Comparison of ENCODE assay signal across 10 mouse cellular contexts in the genomic region with DNA sequence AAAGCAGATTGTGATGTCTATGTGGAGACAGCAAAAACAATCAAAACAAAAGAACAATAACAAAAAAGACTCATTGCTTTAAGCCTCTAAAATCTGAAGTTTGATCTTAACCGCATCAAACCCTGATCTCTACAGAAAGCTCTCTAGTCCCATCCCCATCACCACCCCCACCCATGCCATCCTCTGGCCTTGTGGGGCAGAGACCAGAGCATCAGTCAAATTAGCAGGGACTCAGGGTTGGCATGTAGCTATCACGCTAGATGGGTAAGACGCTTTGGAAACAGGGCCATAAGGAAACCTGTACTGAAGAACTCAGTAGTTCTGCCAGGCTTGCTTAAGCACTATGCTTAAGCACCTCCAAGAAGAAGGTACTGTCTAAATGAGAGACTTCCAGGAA. TPM values are rescaled to one million over a fixed set of nuclear protein-coding genes. Genes with fewer than 3 reads are reported as not detected.
DNase-seq lines count a peak whose midpoint lies in the region; ATAC-seq and TF ChIP-seq lines count a peak whose summit lies in the region.
"Had no signal": no experiment of that assay in that cellular context is flagged by ENCODE, and none has a peak within 500 bp of the region (broad histone marks: within the 10 kb centered on the region; RNA-seq: fewer than 3 reads in every experiment).

No protein-coding gene starts in this region.

- intact Hi-C loops in left cerebral cortex, adult 2 months (cut with DNase I) = no loop called here

- no peak overlapping the region for H3K9ac ChIP-seq in forebrain, embryonic 11.5 days (ENCODE audit: low read length)
- no peak overlapping the region for H3K9ac ChIP-seq in forebrain, embryonic 12.5 days
- H3K9ac ChIP-seq in liver, embryonic 16.5 days (ENCODE audit: low read depth, low read length) = no peak overlapping the region

- peak overlapping the region; percentile 88; the same call in 1 of the 2 replicates for H3K4me3 ChIP-seq in forebrain, embryonic 10.5 days
- no peak overlapping the region for H3K4me3 ChIP-seq in forebrain, embryonic 11.5 days (ENCODE audit: low read depth, low read length)
- H3K4me3 ChIP-seq in left cerebral cortex, adult 2 months = peak overlapping the region; percentile 72; the same call in 1 of the 2 replicates
- no peak overlapping the region for H3K4me3 ChIP-seq in forebrain, embryonic 12.5 days (replicated peaks)
- no peak overlapping the region; the same call in 1 of the 2 replicates for H3K4me3 ChIP-seq in liver, embryonic 16.5 days (ENCODE audit: low read depth, low read length)

- H3K27ac ChIP-seq in forebrain, embryonic 10.5 days = no peak overlapping the region
- no peak overlapping the region for H3K27ac ChIP-seq in forebrain, embryonic 11.5 days (ENCODE audit: low read depth, low read length)
- peak overlapping the region; percentile 86; the same call in 1 of the 2 replicates for H3K27ac ChIP-seq in left cerebral cortex, adult 2 months
- no peak overlapping the region for H3K27ac ChIP-seq in forebrain, embryonic 12.5 days
- H3K27ac ChIP-seq in liver, embryonic 16.5 days (ENCODE audit: low read length) = no peak overlapping the region

- 91% methylated on average over 3 of the region's 3 CpGs for WGBS in forebrain, embryonic 10.5 days
- WGBS in forebrain, embryonic 11.5 days = 89% methylated on average over 3 of the region's 3 CpGs
- WGBS in forebrain, embryonic 12.5 days = 94% methylated on average over 3 of the region's 3 CpGs
- WGBS in liver, embryonic 16.5 days (ENCODE audit: insufficient replicate concordance) = 78% methylated on average over 3 of the region's 3 CpGs

- ATAC-seq in forebrain, embryonic 11.5 days (replicated peaks; ENCODE audit: low FRiP score) = no peak
- no peak for ATAC-seq in forebrain, embryonic 12.5 days (ENCODE audit: low FRiP score)
- ATAC-seq in liver, embryonic 16.5 days (ENCODE audit: low read depth) = no peak
- ATAC-seq: inflammation-experienced regulatory T-cells, adult 6 months had no signal

- peaks cover 17% of the 10 kb centered on the region for H3K27me3 ChIP-seq in forebrain, embryonic 10.5 days (ENCODE audit: poor library complexity, severe bottlenecking)
- H3K27me3 ChIP-seq in forebrain, embryonic 11.5 days (ENCODE audit: control insufficient read depth, insufficient read depth, low read length) = no peaks in the 10 kb centered on the region
- no peaks in the 10 kb centered on the region for H3K27me3 ChIP-seq in forebrain, embryonic 12.5 days
- H3K27me3 ChIP-seq in liver, embryonic 16.5 days (ENCODE audit: control insufficient read depth, insufficient read depth, low read depth, low read length) = no peaks in the 10 kb centered on the region

- no peak overlapping the region for H3K4me2 ChIP-seq in forebrain, embryonic 11.5 days (ENCODE audit: low read depth, low read length, severe bottlenecking)
- H3K4me2 ChIP-seq in forebrain, embryonic 12.5 days = peak overlapping the region; percentile 85
- H3K4me2 ChIP-seq in liver, embryonic 16.5 days (ENCODE audit: low read depth, low read length) = peak overlapping the region; percentile 19

- TF ChIP-seq CTCF in left cerebral cortex, adult 2 months (IDR thresholded peaks at IDR 0.05) = no peak

- no peak for DNase-seq in forebrain, embryonic 10.5 days (ENCODE audit: extremely low spot score, low spot score)
- DNase-seq in forebrain, embryonic 11.5 days (ENCODE audit: low spot score) = no peak
- no peak for DNase-seq in left cerebral cortex, adult 2 months (ENCODE audit: extremely low spot score in 1 of 2, low spot score in 2 of 2)
- DNase-seq in left cerebral cortex, adult 11 months (ENCODE audit: low spot score) = no peak
- DNase-seq in layer of hippocampus, adult 9-10 months (ENCODE audit: low spot score) = no peak
- DNase-seq in gastrocnemius, postnatal 4 days (ENCODE audit: low spot score in 2 of 2) = no peak
- DNase-seq: adrenal gland, postnatal 25 days had no signal

- H3K36me3 ChIP-seq in forebrain, embryonic 10.5 days (replicated peaks) = 0 out of 2 replicates have a peak, but pooled peaks cover 7% of the 10 kb centered on the region
- no peaks in the 10 kb centered on the region for H3K36me3 ChIP-seq in forebrain, embryonic 11.5 days (ENCODE audit: control insufficient read depth, insufficient read depth, low read length)
- H3K36me3 ChIP-seq in forebrain, embryonic 12.5 days (replicated peaks) = no peaks in the 10 kb centered on the region
- no peaks in the 10 kb centered on the region for H3K36me3 ChIP-seq in liver, embryonic 16.5 days (ENCODE audit: control insufficient read depth, insufficient read depth)

- peaks cover 66% of the 10 kb centered on the region for H3K4me1 ChIP-seq in forebrain, embryonic 10.5 days
- peaks cover 32% of the 10 kb centered on the region for H3K4me1 ChIP-seq in forebrain, embryonic 11.5 days (replicated peaks; ENCODE audit: control insufficient read depth, insufficient read depth, low read length)
- H3K4me1 ChIP-seq in forebrain, embryonic 12.5 days = peaks cover 58% of the 10 kb centered on the region
- peaks cover 67% of the 10 kb centered on the region for H3K4me1 ChIP-seq in liver, embryonic 16.5 days (ENCODE audit: control insufficient read depth, low read depth, low read length)

- no peaks in the 10 kb centered on the region for H3K9me3 ChIP-seq in forebrain, embryonic 10.5 days
- no peaks in the 10 kb centered on the region for H3K9me3 ChIP-seq in forebrain, embryonic 11.5 days (ENCODE audit: control insufficient read depth, low read length)
- H3K9me3 ChIP-seq in forebrain, embryonic 12.5 days = no peaks in the 10 kb centered on the region
- H3K9me3 ChIP-seq in liver, embryonic 16.5 days (replicated peaks; ENCODE audit: control insufficient read depth, low read length) = no peaks in the 10 kb centered on the region

RNA-seq across cellular contexts. Expression of gene Tspan14, which starts 2.4 kb away (rescaled TPM):
- 89.3 and 93.9 TPM in 2 replicates for polyA plus RNA-seq in forebrain, embryonic 10.5 days (2016; fragmentation: Nextera tagmentation; extraction: Ambion mirVana)
- polyA plus RNA-seq in forebrain, embryonic 11.5 days (2014; fragmentation: Nextera tagmentation; extraction: Ambion mirVana) = 87.8 and 96.1 TPM in 2 replicates
- 10 to 100 TPM; 50.2 to 52.1 TPM for total RNA-seq in left cerebral cortex, adult 2 months (2021)
- 82.6 and 90.6 TPM in 2 replicates for polyA plus RNA-seq in forebrain, embryonic 12.5 days (2016; fragmentation: Nextera tagmentation; extraction: Ambion mirVana)
- polyA plus RNA-seq in liver, embryonic 16.5 days (2015; fragmentation: Nextera tagmentation; extraction: Ambion mirVana) = 29.1 and 30.0 TPM in 2 replicates
- 10 to 100 TPM; 29.0 to 29.4 TPM for total RNA-seq in gastrocnemius, postnatal 4 days (2021)

RNA-seq across cellular contexts. Expression of gene Fam213a, which starts 49.4 kb away (rescaled TPM):
- 49.4 and 50.5 TPM in 2 replicates for polyA plus RNA-seq in forebrain, embryonic 10.5 days (2016; fragmentation: Nextera tagmentation; extraction: Ambion mirVana)
- 54.2 and 57.9 TPM in 2 replicates for polyA plus RNA-seq in forebrain, embryonic 11.5 days (2014; fragmentation: Nextera tagmentation; extraction: Ambion mirVana)
- 100 to 1,000 TPM; 106 to 123 TPM for total RNA-seq in left cerebral cortex, adult 2 months (2021)
- 50.5 and 54.0 TPM in 2 replicates for polyA plus RNA-seq in forebrain, embryonic 12.5 days (2016; fragmentation: Nextera tagmentation; extraction: Ambion mirVana)
- polyA plus RNA-seq in liver, embryonic 16.5 days (2015; fragmentation: Nextera tagmentation; extraction: Ambion mirVana) = 92.7 and 96.5 TPM in 2 replicates
- 10 to 100 TPM in 1 of 2 experiments, 1 to 10 TPM in 1; 9.2 to 16.2 TPM for total RNA-seq in gastrocnemius, postnatal 4 days (2021)

Comparison
In these comparisons a context has a peak if more than half of its experiments do, and no peak if none do; other contexts are left out.
1. H3K4me3 ChIP-seq: peak in forebrain, embryonic 10.5 days (single experiment) and left cerebral cortex, adult 2 months (single experiment); none in forebrain, embryonic 11.5 days (single experiment), forebrain, embryonic 12.5 days (single experiment) and liver, embryonic 16.5 days (single experiment).